Mouse (Mus musculus) olfactory bulb, adult 2 months (tissue): Measurements from ENCODE around the gene Fam76b.

Experiments
- CTCF ChIP-seq: fragments of 200-500 bp; IDR thresholded peaks from 2 replicates; pipeline ENCODE4 v1.5.1; 2012; ENCODE audit warnings: low read depth, mild to moderate bottlenecking, low read length, moderate library complexity; ENCODE audit not compliant: insufficient read depth
- POLR2A ChIP-seq: fragments of 200-500 bp; IDR thresholded peaks from 2 replicates; pipeline ENCODE4 v1.6.1; 2012; ENCODE audit warnings: mild to moderate bottlenecking, low read depth, low read length, moderate library complexity; ENCODE audit not compliant: insufficient read depth

- TF ChIP-seq CTCF (no peak), POLR2A (no peak)
Measured at GRCm38 (mm10) chr9:13807657-13808056, 19.9 kb upstream of the Fam76b start.
